Mouse (Mus musculus): ENCODE measurements around the gene Adarb2. TPM values are rescaled to one million over a fixed set of nuclear protein-coding genes. Genes with fewer than 3 reads are reported as not detected.

Gene Adarb2
- total RNA-seq, 2 experiments from 2014 or later, result 0.07 TPM

- DNase-seq, result no peak
Measured at GRCm38 (mm10) chr13:8680470-8681129, 477.9 kb downstream of the Adarb2 start.

- DNase-seq, result no peak
Measured at GRCm38 (mm10) chr13:8691448-8691847, 488.8 kb downstream of the Adarb2 start.

- DNase-seq, result no peak
Measured at GRCm38 (mm10) chr13:8692787-8693186, 490.1 kb downstream of the Adarb2 start.

- no peak for DNase-seq
Measured at GRCm38 (mm10) chr13:8698451-8698850, 495.8 kb downstream of the Adarb2 start.

- peak in 1 of 2 experiments; percentile 11 for DNase-seq
Measured at GRCm38 (mm10) chr13:8699831-8700230, 497.2 kb downstream of the Adarb2 start.

GRCm38 (mm10) chr13:8700981-8701380 is 498.3 kb downstream of the Adarb2 start:
- no peak for DNase-seq

GRCm38 (mm10) chr13:8705296-8705695 is 502.6 kb downstream of the Adarb2 start:
- no peak for DNase-seq

GRCm38 (mm10) chr13:8713377-8713776 is 510.7 kb downstream of the Adarb2 start:
- no peak for DNase-seq

- no peak for DNase-seq
Measured at GRCm38 (mm10) chr13:8729972-8730645, 527.4 kb downstream of the Adarb2 start.

- no peak for DNase-seq
Measured at GRCm38 (mm10) chr13:8737139-8737865, 534.6 kb downstream of the Adarb2 start.

GRCm38 (mm10) chr13:8742792-8743191 is 540.1 kb downstream of the Adarb2 start:
- DNase-seq, result no peak

- peak; percentile 31 to 37 for DNase-seq
Measured at GRCm38 (mm10) chr13:8744565-8744964, 541.9 kb downstream of the Adarb2 start.

- no peak for DNase-seq
Measured at GRCm38 (mm10) chr13:8745596-8745995, 542.9 kb downstream of the Adarb2 start.

- DNase-seq, result no peak
Measured at GRCm38 (mm10) chr13:8749451-8749850, 546.8 kb downstream of the Adarb2 start.

- DNase-seq, result no peak
Measured at GRCm38 (mm10) chr13:8760940-8761339, 558.3 kb downstream of the Adarb2 start.

- no peak for DNase-seq
Measured at GRCm38 (mm10) chr13:8769654-8770227, 567.1 kb downstream of the Adarb2 start.

GRCm38 (mm10) chr13:8770616-8771015 is 568.0 kb downstream of the Adarb2 start:
- DNase-seq, result no peak

- peak; percentile 53 to 69 for DNase-seq
Measured at GRCm38 (mm10) chr13:8780441-8780840, 577.8 kb downstream of the Adarb2 start.

- DNase-seq, result no peak
Measured at GRCm38 (mm10) chr13:8782636-8783035, 580.0 kb downstream of the Adarb2 start.

GRCm38 (mm10) chr13:8783686-8784307 is 581.1 kb downstream of the Adarb2 start:
- DNase-seq, result no peak

GRCm38 (mm10) chr13:8784308-8785061 is 581.8 kb downstream of the Adarb2 start:
- no peak for DNase-seq
